Mouse (Mus musculus) cerebellum, adult 2 months (tissue): ENCODE measurements around the gene Amacr.

ENCODE experiments used
- CTCF ChIP-seq: fragments of 200-500 bp; IDR thresholded peaks from 2 replicates; pipeline ENCODE4 v1.5.1; 2011; ENCODE audit warnings: low read depth, mild to moderate bottlenecking, control low read depth, low read length, moderate library complexity, borderline replicate concordance; ENCODE audit not compliant: insufficient read depth
- POLR2A ChIP-seq: fragments of 200-500 bp; IDR thresholded peaks from 2 replicates; pipeline ENCODE4 v1.6.1; 2011; ENCODE audit warnings: low read length, control low read depth, borderline replicate concordance; ENCODE audit not compliant: insufficient read depth

GRCm38 (mm10) chr15:11042828-11043227 lies 61.3 kb downstream of the Amacr start:
- TF ChIP-seq CTCF (no peak), POLR2A (no peak)
